ENCODE assay signal across 28 mouse cellular contexts in genomic region chr19:46550385-46550784, GRCm38 (mm10).
"Had no signal": no experiment of that assay in that cellular context is flagged by ENCODE, and none has a peak within 500 bp of the region (broad histone marks: within the 10 kb centered on the region; RNA-seq: fewer than 3 reads in every experiment).

No protein-coding gene starts in this region.

- H3K27ac ChIP-seq: embryonic facial prominence, embryonic 10.5 days; embryonic facial prominence, embryonic 12.5 days; embryonic facial prominence, embryonic 13.5 days; embryonic facial prominence, embryonic 15.5 days; forebrain, embryonic 10.5 days; forebrain, embryonic 12.5 days; forebrain, embryonic 13.5 days; forebrain, embryonic 15.5 days; gastrocnemius, adult 2 months had no signal

- H3K4me2 ChIP-seq: embryonic facial prominence, embryonic 12.5 days; embryonic facial prominence, embryonic 13.5 days; embryonic facial prominence, embryonic 15.5 days; forebrain, embryonic 12.5 days; forebrain, embryonic 13.5 days; forebrain, embryonic 15.5 days had no signal

- ATAC-seq: forebrain, embryonic 13.5 days; forebrain, embryonic 14.5 days; forebrain, embryonic 15.5 days; forebrain, embryonic 16.5 days; forebrain, postnatal 0 days had no signal

- H3K27me3 ChIP-seq: embryonic facial prominence, embryonic 12.5 days; embryonic facial prominence, embryonic 13.5 days; embryonic facial prominence, embryonic 15.5 days; forebrain, embryonic 12.5 days; forebrain, embryonic 13.5 days; forebrain, embryonic 15.5 days had no signal

- H3K9me3 ChIP-seq: embryonic facial prominence, embryonic 10.5 days; embryonic facial prominence, embryonic 12.5 days; embryonic facial prominence, embryonic 13.5 days; embryonic facial prominence, embryonic 15.5 days; forebrain, embryonic 10.5 days; forebrain, embryonic 12.5 days; forebrain, embryonic 13.5 days; forebrain, embryonic 15.5 days had no signal

- H3K4me1 ChIP-seq: embryonic facial prominence, embryonic 10.5 days; embryonic facial prominence, embryonic 12.5 days had no signal

- H3K9ac ChIP-seq: embryonic facial prominence, embryonic 12.5 days; embryonic facial prominence, embryonic 13.5 days; embryonic facial prominence, embryonic 15.5 days; forebrain, embryonic 12.5 days; forebrain, embryonic 13.5 days; forebrain, embryonic 15.5 days; forebrain, postnatal 0 days had no signal

- DNase-seq: cerebellum, adult 2 months; cerebellum, adult 8-10 months; cerebellum, adult 9-10 months; cerebellum, adult 9-11 months; cerebellum, postnatal 10 days; cerebellum, postnatal 14 days; cerebellum, postnatal 25 days; cerebellum, postnatal 36 days; embryo, embryonic 11 days; forebrain, postnatal 0 days; gastrocnemius, adult 2 months; gastrocnemius, postnatal 10 days; gastrocnemius, postnatal 14 days; gastrocnemius, postnatal 25 days; gastrocnemius, postnatal 36 days; heart, adult 11 months; heart, adult 18-20 months had no signal

- H3K4me3 ChIP-seq: embryonic facial prominence, embryonic 10.5 days; embryonic facial prominence, embryonic 12.5 days; embryonic facial prominence, embryonic 13.5 days; embryonic facial prominence, embryonic 15.5 days; erythroblast, embryonic 14.5 days; forebrain, embryonic 10.5 days; forebrain, embryonic 12.5 days; forebrain, embryonic 13.5 days; forebrain, embryonic 15.5 days; gastrocnemius, adult 2 months had no signal
